Mouse (Mus musculus) hindbrain, embryonic 13.5 days (tissue): ENCODE results near the gene Rfx5. TPM values are rescaled to one million over a fixed set of nuclear protein-coding genes. Genes with fewer than 3 reads are reported as not detected.
"Not testable (repeated sequence)": the region's sequence is repeated elsewhere in the genome, so short reads cannot be mapped to it uniquely, and the experiment has no call there.

Experiments used
- ATAC-seq: fragments of 200-750 bp; cut with Nextera tagmentation; 2 replicates; pipeline ENCODE4 v1.8.0; 2017; ENCODE audit warnings: moderate TSS enrichment; ENCODE audit not compliant: low FRiP score
- H3K27ac ChIP-seq: fragments of 300-500 bp; sonication (generic); 2 replicates; pipeline ENCODE4 v1.5.1; 2015; ENCODE audit warnings: inconsistent platforms, mild to moderate bottlenecking, moderate library complexity
- H3K27me3 ChIP-seq: fragments of 300-500 bp; sonication (generic); 2 replicates; pipeline ENCODE4 v1.6.1; 2015; ENCODE audit warnings: mild to moderate bottlenecking, inconsistent platforms
- H3K36me3 ChIP-seq: fragments of 300-500 bp; sonication (generic); 2 replicates; pipeline ENCODE4 v1.6.1; 2015; ENCODE audit warnings: mild to moderate bottlenecking, inconsistent platforms
- H3K4me1 ChIP-seq: fragments of 300-500 bp; sonication (generic); replicated peaks from 2 replicates; pipeline ENCODE4 v1.6.1; 2015; ENCODE audit warnings: inconsistent platforms
- H3K4me2 ChIP-seq: fragments of 300-500 bp; sonication (generic); 2 replicates; pipeline ENCODE4 v1.6.1; 2015; ENCODE audit warnings: inconsistent platforms, mild to moderate bottlenecking, moderate library complexity
- H3K4me3 ChIP-seq: fragments of 300-500 bp; sonication (generic); 2 replicates; pipeline ENCODE4 v1.5.1; 2015; ENCODE audit warnings: mild to moderate bottlenecking, inconsistent platforms
- H3K9ac ChIP-seq: fragments of 300-500 bp; sonication (generic); 2 replicates; pipeline ENCODE4 v1.6.1; 2015; ENCODE audit warnings: mild to moderate bottlenecking, inconsistent platforms
- H3K9me3 ChIP-seq: fragments of 300-500 bp; sonication (generic); 2 replicates; pipeline ENCODE4 v1.6.1; 2016; ENCODE audit warnings: inconsistent platforms
- WGBS: fragments of 180-500 bp; shearing (Covaris S2); methylation state at CpG from one replicate; pipeline ENCODE4 v1.1.7; 2015; 5-methylcytosine and 5-hydroxymethylcytosine counted together
- polyA plus RNA-seq: library from polyadenylated mRNA; unstranded; fragments of >200 nt; fragmentation: Nextera tagmentation; extraction: Ambion mirVana; gene quantifications from 2 replicates; pipeline ENCODE4 v1.2.1, GENCODE M21; 2015

Gene Rfx5
- polyA plus RNA-seq, 1 experiment from 2014 or later: 5.4 TPM

GRCm38 (mm10) chr3:94942211-94942967 is 11.5 kb upstream of the Rfx5 start:
- WGBS: 92% methylated on average over 8 of the region's 9 CpGs
- not testable (repeated sequence) for H3K9me3 ChIP-seq, H3K4me2 ChIP-seq, H3K27ac ChIP-seq, H3K4me3 ChIP-seq, H3K27me3 ChIP-seq, H3K9ac ChIP-seq, ATAC-seq, H3K36me3 ChIP-seq, H3K4me1 ChIP-seq

DNA sequence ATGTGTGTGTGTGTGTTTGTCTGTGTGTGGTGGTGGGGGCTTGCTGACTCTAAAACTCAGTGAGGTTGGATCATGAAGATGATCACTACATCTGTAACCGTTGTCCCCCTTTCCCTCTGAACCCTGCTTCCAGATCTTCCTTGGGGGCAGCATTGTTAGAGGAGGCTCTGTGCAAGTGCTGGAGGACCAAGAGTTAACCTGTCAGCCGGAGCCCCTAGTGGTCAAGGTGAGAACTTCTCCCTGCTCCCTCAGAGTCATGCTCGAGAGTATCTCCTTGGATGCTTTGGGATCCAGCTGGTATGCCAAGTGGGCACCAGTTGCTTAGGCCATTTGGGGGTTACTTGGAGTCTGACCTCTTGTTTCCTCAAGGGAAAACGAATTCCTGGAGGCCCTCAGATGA is 10.2 kb upstream of the Rfx5 start:
- not testable (repeated sequence) for H3K4me1 ChIP-seq
- 33% methylated on average over 4 of the region's 4 CpGs for WGBS

DNA sequence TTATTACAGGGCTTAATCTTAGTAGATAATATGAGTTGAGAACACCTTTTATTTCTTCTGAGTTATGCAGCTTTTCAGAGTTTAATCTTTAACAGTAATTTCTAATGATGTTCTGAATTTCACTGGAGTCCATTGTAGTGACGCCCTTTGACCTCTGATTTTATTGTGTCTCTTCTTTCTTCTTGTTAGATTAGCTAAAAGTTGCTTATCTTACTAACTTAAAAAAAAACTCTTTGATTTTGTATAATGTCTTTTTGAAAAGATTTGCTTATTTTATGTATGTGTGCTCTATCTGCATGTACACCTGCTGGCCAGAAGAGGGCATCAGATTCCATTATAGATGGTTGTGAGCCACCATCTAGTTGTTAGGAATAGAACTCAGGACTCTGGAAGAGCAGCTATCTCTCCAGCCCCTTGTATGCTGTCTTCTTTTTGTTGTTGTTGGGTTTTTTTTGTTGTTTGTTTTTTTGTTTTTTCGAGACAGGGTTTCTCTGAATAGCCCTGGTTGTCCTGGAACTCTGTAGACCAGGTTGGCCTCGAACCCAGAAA is 5.7 kb upstream of the Rfx5 start:
- Histone ChIP-seq H3K4me2 (no peak overlapping the region), H3K9me3 (no peaks in the 10 kb centered on the region), H3K4me1 (peaks cover 5% of the 10 kb centered on the region; the same call in 1 of the 2 replicates), H3K27ac (no peak overlapping the region), H3K9ac (no peak overlapping the region), H3K27me3 (no peaks in the 10 kb centered on the region), H3K4me3 (no peak overlapping the region), H3K36me3 (no peaks in the 10 kb centered on the region)
- no peak for ATAC-seq
- WGBS: 78% methylated on average over 3 of the region's 3 CpGs

More for the DNA sequence above, 10.2 kb upstream of the Rfx5 start:
- H3K27ac ChIP-seq, ATAC-seq, H3K4me2 ChIP-seq, H3K36me3 ChIP-seq, H3K9me3 ChIP-seq, H3K27me3 ChIP-seq, H3K4me3 ChIP-seq, H3K9ac ChIP-seq: not testable (repeated sequence)

- Histone ChIP-seq H3K4me3 (no peak overlapping the region), H3K9me3 (no peaks in the 10 kb centered on the region), H3K27ac (no peak overlapping the region), H3K4me2 (no peak overlapping the region), H3K36me3 (no peaks in the 10 kb centered on the region), H3K9ac (no peak overlapping the region), H3K27me3 (no peaks in the 10 kb centered on the region), H3K4me1 (peaks cover 10% of the 10 kb centered on the region)
- WGBS: 87% methylated on average over 3 of the region's 3 CpGs
- no peak for ATAC-seq
Observed at GRCm38 (mm10) chr3:94949645-94950044, 4.2 kb upstream of the Rfx5 start.

DNA sequence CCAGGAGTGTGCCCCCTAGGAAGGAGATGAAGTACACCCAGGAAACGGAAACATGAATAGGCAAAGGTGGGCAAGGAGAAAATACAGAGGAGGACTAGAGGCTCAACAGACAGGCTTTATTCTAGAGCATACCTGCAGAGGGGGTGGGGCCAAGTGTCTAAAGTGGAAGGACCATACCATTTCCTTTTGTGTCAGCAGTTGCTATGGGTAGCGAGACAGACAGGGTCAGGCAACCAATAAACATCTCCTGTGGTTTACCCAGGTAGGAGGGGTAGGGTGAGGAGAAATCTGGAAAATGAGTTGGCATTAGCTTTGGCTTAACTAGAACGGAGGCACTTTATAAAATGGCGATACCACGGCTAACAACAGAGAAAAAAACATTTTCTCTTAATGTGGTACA is 1.1 kb upstream of the Rfx5 start:
- peaks cover 23% of the 10 kb centered on the region for H3K36me3 ChIP-seq
- H3K4me2 ChIP-seq: peak overlapping the region; percentile 52
- WGBS: 76% methylated on average over 5 of the region's 5 CpGs
- H3K9ac ChIP-seq: peak overlapping the region; percentile 90; the same call in 1 of the 2 replicates
- H3K27ac ChIP-seq: 0 out of 2 replicates have a peak overlapping the region, but pooled peaks have one; percentile 97
- no peaks in the 10 kb centered on the region for H3K9me3 ChIP-seq
- ATAC-seq: no peak
- peaks cover 22% of the 10 kb centered on the region for H3K4me1 ChIP-seq
- peak overlapping the region; percentile 72 for H3K4me3 ChIP-seq
- H3K27me3 ChIP-seq: no peaks in the 10 kb centered on the region

DNA sequence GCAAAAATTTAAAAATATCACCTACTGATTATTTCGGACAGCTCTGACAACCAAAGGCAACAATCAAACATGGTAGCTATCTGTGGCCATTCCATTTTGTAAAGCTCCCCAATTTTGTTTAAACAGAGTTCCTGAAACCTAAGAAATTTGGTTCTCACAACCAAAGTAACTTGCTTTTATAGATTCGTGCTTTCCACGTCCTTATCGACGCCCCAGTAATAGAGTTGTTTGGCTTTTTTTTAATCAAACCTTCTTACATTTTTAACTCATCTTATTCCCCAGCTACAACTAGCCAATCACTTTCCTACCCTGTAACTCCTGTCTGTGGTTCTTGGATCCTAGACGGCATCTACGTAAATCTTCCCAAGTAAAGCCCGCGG is 501 bp upstream of the Rfx5 start:
- peak overlapping the region; percentile 72 for H3K4me3 ChIP-seq
- H3K4me1 ChIP-seq: peaks cover 22% of the 10 kb centered on the region
- H3K27me3 ChIP-seq: no peaks in the 10 kb centered on the region
- no peak for ATAC-seq
- peaks cover 29% of the 10 kb centered on the region for H3K36me3 ChIP-seq
- peak overlapping the region; percentile 52 for H3K4me2 ChIP-seq
- peak overlapping the region; percentile 90 for H3K9ac ChIP-seq
- WGBS: 17% methylated on average over 9 of the region's 9 CpGs
- H3K9me3 ChIP-seq: no peaks in the 10 kb centered on the region
- H3K27ac ChIP-seq: peak overlapping the region; percentile 97

- WGBS: 94% methylated on average over 8 of the region's 8 CpGs
Observed at GRCm38 (mm10) chr3:94958295-94958694, 4.4 kb downstream of the Rfx5 start.

DNA sequence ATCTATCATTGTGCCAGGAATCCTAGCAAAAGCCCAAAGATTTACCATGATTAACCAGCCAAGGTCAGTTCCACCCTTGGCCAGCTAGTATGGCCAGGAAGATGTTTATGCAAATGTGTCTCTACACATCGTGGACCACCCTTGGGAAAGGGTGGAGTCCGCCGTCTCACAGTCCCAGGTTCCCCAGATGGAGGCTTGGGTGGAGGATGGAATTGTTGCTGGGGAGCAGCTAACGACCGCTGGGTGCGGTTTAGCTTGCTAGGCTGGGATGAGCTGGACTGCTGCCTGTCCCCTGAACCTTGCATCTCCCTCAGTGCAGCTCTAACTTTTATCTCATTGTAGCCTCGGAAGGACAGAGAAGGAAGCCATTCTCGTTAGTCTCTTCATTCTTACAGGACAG is 6.0 kb downstream of the Rfx5 start:
- H3K27ac ChIP-seq: no peak overlapping the region
- no peaks in the 10 kb centered on the region for H3K9me3 ChIP-seq
- H3K4me1 ChIP-seq: peaks cover 12% of the 10 kb centered on the region
- no peak overlapping the region for H3K4me3 ChIP-seq
- WGBS: 64% methylated on average over 8 of the region's 8 CpGs
- no peak for ATAC-seq
- no peaks in the 10 kb centered on the region for H3K27me3 ChIP-seq
- no peak overlapping the region for H3K4me2 ChIP-seq
- peaks cover 38% of the 10 kb centered on the region for H3K36me3 ChIP-seq
- peak overlapping the region; percentile 0; the same call in 1 of the 2 replicates for H3K9ac ChIP-seq

More at GRCm38 (mm10) chr3:94958295-94958694, 4.4 kb downstream of the Rfx5 start:
- no peak overlapping the region for H3K4me2 ChIP-seq
- H3K27ac ChIP-seq: no peak overlapping the region
- H3K9me3 ChIP-seq: no peaks in the 10 kb centered on the region
- no peaks in the 10 kb centered on the region for H3K27me3 ChIP-seq
- H3K36me3 ChIP-seq: peaks cover 38% of the 10 kb centered on the region
- no peak overlapping the region for H3K9ac ChIP-seq
- no peak for ATAC-seq
- peaks cover 17% of the 10 kb centered on the region for H3K4me1 ChIP-seq
- no peak overlapping the region for H3K4me3 ChIP-seq

- Histone ChIP-seq H3K4me3 (no peak overlapping the region), H3K36me3 (peaks cover 38% of the 10 kb centered on the region), H3K27me3 (no peaks in the 10 kb centered on the region), H3K9me3 (no peaks in the 10 kb centered on the region), H3K9ac (0 out of 2 replicates have a peak overlapping the region, but pooled peaks have one; percentile 0), H3K27ac (no peak overlapping the region), H3K4me2 (no peak overlapping the region), H3K4me1 (peaks cover 7% of the 10 kb centered on the region)
- WGBS: 54% methylated on average over 5 of the region's 5 CpGs
- no peak for ATAC-seq
Observed at GRCm38 (mm10) chr3:94960322-94960721, 6.4 kb downstream of the Rfx5 start.

- H3K4me1 ChIP-seq: 0 out of 2 replicates have a peak, but pooled peaks cover 2% of the 10 kb centered on the region
- WGBS: 91% methylated on average over 1 of the region's 1 CpGs
- no peak overlapping the region for H3K27ac ChIP-seq
- no peak overlapping the region for H3K9ac ChIP-seq
- no peak overlapping the region for H3K4me2 ChIP-seq
- no peaks in the 10 kb centered on the region for H3K27me3 ChIP-seq
- H3K9me3 ChIP-seq: no peaks in the 10 kb centered on the region
- ATAC-seq: no peak
- no peak overlapping the region for H3K4me3 ChIP-seq
- H3K36me3 ChIP-seq: no peaks in the 10 kb centered on the region
Observed at GRCm38 (mm10) chr3:94964989-94965388, 11.1 kb downstream of the Rfx5 start.

DNA sequence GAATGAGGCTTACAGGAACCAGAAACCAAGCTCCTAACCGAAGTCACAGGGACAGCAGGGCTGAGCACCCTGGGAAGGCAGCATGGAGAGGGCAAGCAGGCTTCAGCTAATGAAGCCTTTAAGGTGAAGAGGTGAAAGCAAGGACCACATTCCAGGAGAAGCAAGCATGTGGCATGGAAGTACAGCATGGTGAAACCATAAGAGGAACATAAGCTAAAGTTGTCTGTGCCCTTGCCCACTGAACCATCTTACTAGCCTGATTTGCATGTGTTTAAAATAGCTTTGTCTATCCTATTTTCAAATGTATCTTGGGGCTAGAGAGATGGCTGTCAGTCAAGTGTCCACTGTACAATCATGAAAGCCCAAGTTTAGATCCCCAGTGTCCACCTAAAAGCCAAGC is 12.0 kb downstream of the Rfx5 start:
- 85% methylated on average over 1 of the region's 1 CpGs for WGBS

DNA sequence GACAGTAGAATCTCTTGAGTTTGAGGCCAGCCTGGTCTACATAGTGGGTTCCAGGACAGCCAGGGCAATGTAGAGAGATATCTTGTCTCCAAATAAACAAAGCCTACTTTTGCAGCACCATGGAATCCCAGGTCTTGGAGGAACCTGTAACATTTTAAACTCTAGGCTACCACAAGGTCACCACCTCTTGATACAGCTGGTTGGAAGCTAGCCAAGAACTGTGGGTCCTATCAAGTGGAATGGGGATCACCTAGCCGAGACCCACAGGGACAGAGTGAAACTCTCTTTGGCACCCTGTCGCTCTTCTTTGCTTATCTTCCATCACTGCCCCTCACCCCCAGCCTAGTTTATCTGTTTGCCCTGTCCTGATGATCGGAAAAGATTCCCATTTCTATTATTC is 18.7 kb downstream of the Rfx5 start:
- Histone ChIP-seq H3K36me3 (peaks cover 8% of the 10 kb centered on the region), H3K9me3 (no peaks in the 10 kb centered on the region), H3K4me3 (no peak overlapping the region), H3K4me2 (no peak overlapping the region), H3K27me3 (no peaks in the 10 kb centered on the region), H3K9ac (no peak overlapping the region), H3K4me1 (peaks cover 26% of the 10 kb centered on the region), H3K27ac (no peak overlapping the region)
- ATAC-seq: no peak
- 95% methylated on average over 3 of the region's 3 CpGs for WGBS

More for the DNA sequence above, 12.0 kb downstream of the Rfx5 start:
- Histone ChIP-seq H3K27me3 (no peaks in the 10 kb centered on the region), H3K9me3 (no peaks in the 10 kb centered on the region), H3K4me3 (no peak overlapping the region), H3K27ac (no peak overlapping the region), H3K9ac (no peak overlapping the region), H3K4me2 (no peak overlapping the region), H3K36me3 (no peaks in the 10 kb centered on the region), H3K4me1 (no peaks in the 10 kb centered on the region)
- ATAC-seq: no peak

DNA sequence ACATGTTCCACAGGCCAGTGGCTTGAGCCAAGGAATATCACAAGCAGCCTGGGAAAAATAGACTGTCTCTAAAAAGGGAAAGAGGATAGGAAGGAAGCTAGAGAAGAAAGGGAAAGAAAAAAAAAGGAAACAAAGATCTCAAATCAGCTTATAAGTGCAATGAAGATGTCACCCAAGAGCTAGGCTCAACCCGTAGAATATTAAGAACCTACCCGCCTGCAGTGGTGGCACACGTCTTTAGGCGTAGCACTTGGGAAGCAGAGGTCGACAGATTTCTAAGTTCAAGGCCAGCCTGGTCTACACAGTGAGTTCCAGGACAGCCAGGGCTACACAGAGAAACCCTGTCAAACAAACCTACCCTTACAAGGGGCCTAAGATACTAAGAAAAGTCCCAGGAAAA is 19.7 kb downstream of the Rfx5 start:
- WGBS: 85% methylated on average over 5 of the region's 5 CpGs
- H3K4me3 ChIP-seq: peak overlapping the region; percentile 72; the same call in 1 of the 2 replicates

More for the DNA sequence above, 19.7 kb downstream of the Rfx5 start:
- Histone ChIP-seq H3K4me2 (peak overlapping the region; percentile 62), H3K27ac (no peak overlapping the region), H3K9me3 (no peaks in the 10 kb centered on the region), H3K9ac (no peak overlapping the region), H3K36me3 (peaks cover 13% of the 10 kb centered on the region), H3K4me1 (peaks cover 26% of the 10 kb centered on the region), H3K27me3 (no peaks in the 10 kb centered on the region)
- no peak for ATAC-seq
